Mouse (Mus musculus) heart, embryonic 10.5 days (tissue): ENCODE results near the gene Ndufa4l2. TPM values are rescaled to one million over a fixed set of nuclear protein-coding genes. Genes with fewer than 3 reads are reported as not detected.

Experiments
- DNase-seq: peaks from one replicate; pipeline ENCODE4 v3.0.0-alpha.2; 2017; ENCODE audit warnings: low spot score
- H3K27ac ChIP-seq: fragments of 300-500 bp; sonication (generic); 2 replicates; pipeline ENCODE4 v1.5.1; 2016; ENCODE audit warnings: mild to moderate bottlenecking
- H3K27me3 ChIP-seq: fragments of 300-500 bp; sonication (generic); 2 replicates; pipeline ENCODE4 v1.6.1; 2016; ENCODE audit warnings: mild to moderate bottlenecking; ENCODE audit not compliant: poor library complexity, insufficient read depth, severe bottlenecking
- H3K36me3 ChIP-seq: fragments of 300-500 bp; sonication (generic); 2 replicates; pipeline ENCODE4 v1.6.1; 2016; ENCODE audit warnings: mild to moderate bottlenecking, moderate library complexity
- H3K4me1 ChIP-seq: fragments of 300-500 bp; sonication (generic); 2 replicates; pipeline ENCODE4 v1.6.1; 2016; ENCODE audit warnings: mild to moderate bottlenecking
- H3K4me3 ChIP-seq: fragments of 300-500 bp; sonication (generic); 2 replicates; pipeline ENCODE4 v1.5.1; 2016; ENCODE audit warnings: mild to moderate bottlenecking, moderate library complexity
- H3K9me3 ChIP-seq: fragments of 300-500 bp; sonication (generic); 2 replicates; pipeline ENCODE4 v1.6.1; 2016; ENCODE audit warnings: mild to moderate bottlenecking, moderate library complexity
- WGBS: fragments of 180-500 bp; shearing (Covaris S2); methylation state at CpG from one replicate; pipeline ENCODE4 v1.1.7; 2016; 5-methylcytosine and 5-hydroxymethylcytosine counted together
- polyA plus RNA-seq: library from polyadenylated mRNA; unstranded; fragments of >200 nt; fragmentation: Nextera tagmentation; extraction: Ambion mirVana; gene quantifications from 2 replicates; pipeline ENCODE4 v1.2.1, GENCODE M21; 2016

Gene Ndufa4l2
- polyA plus RNA-seq, 1 experiment from 2014 or later, result 9.0 TPM

- H3K4me1 ChIP-seq, result peaks cover 50% of the 10 kb centered on the region
- H3K27me3 ChIP-seq, result peaks cover 67% of the 10 kb centered on the region
- no peaks in the 10 kb centered on the region for H3K9me3 ChIP-seq
Measured at GRCm38 (mm10) chr10:127522088-127522581, 7.4 kb downstream of the Ndufa4l2 start, which contains the start of gene Shmt2. Gene Shmt2, minus strand, starts transcription at chr10:127522444.

GRCm38 (mm10) chr10:127524646-127525255, 10.0 kb downstream of the Ndufa4l2 start:
- WGBS, result 1% methylated on average over 23 of the region's 23 CpGs
- Histone ChIP-seq H3K36me3 (peaks cover 10% of the 10 kb centered on the region), H3K9me3 (no peaks in the 10 kb centered on the region), H3K4me3 (peak overlapping the region; percentile 27; the same call in 1 of the 2 replicates), H3K27me3 (peaks cover 70% of the 10 kb centered on the region), H3K4me1 (peaks cover 52% of the 10 kb centered on the region), H3K27ac (no peak overlapping the region)
- DNase-seq, result no peak

More at GRCm38 (mm10) chr10:127522088-127522581, 7.4 kb downstream of the Ndufa4l2 start, which contains the start of gene Shmt2:
- H3K4me3 ChIP-seq, result peak within 1 kb of the TSS; percentile 74
- under 1% methylated on average over 21 of the region's 21 CpGs for WGBS
- peak within 1 kb of the TSS; percentile 85 for H3K27ac ChIP-seq
- peaks cover 36% of the 10 kb centered on the region for H3K36me3 ChIP-seq
- DNase-seq, result peak; percentile 95

- H3K4me1 ChIP-seq, result peaks cover 49% of the 10 kb centered on the region
- H3K27me3 ChIP-seq, result peaks cover 83% of the 10 kb centered on the region
- no peaks in the 10 kb centered on the region for H3K9me3 ChIP-seq
- H3K4me3 ChIP-seq, result peak overlapping the region; percentile 47
- 3% methylated on average over 26 of the region's 26 CpGs for WGBS
- H3K27ac ChIP-seq, result no peak overlapping the region
- no peak for DNase-seq
- no peaks in the 10 kb centered on the region for H3K36me3 ChIP-seq
Measured at GRCm38 (mm10) chr10:127526048-127526447, 11.3 kb downstream of the Ndufa4l2 start.

GRCm38 (mm10) chr10:127526681-127527080, 11.9 kb downstream of the Ndufa4l2 start:
- Histone ChIP-seq H3K4me1 (peaks cover 43% of the 10 kb centered on the region), H3K36me3 (no peaks in the 10 kb centered on the region)

GRCm38 (mm10) chr10:127527481-127527880, 12.7 kb downstream of the Ndufa4l2 start:
- Histone ChIP-seq H3K9me3 (no peaks in the 10 kb centered on the region), H3K27me3 (peaks cover 98% of the 10 kb centered on the region), H3K36me3 (no peaks in the 10 kb centered on the region), H3K4me3 (0 out of 2 replicates have a peak overlapping the region, but pooled peaks have one; percentile 27), H3K4me1 (peaks cover 38% of the 10 kb centered on the region), H3K27ac (no peak overlapping the region)
- DNase-seq, result no peak
- 4% methylated on average over 17 of the region's 17 CpGs for WGBS

More at GRCm38 (mm10) chr10:127526681-127527080, 11.9 kb downstream of the Ndufa4l2 start:
- Histone ChIP-seq H3K4me3 (peak overlapping the region; percentile 47), H3K27me3 (peaks cover 90% of the 10 kb centered on the region), H3K27ac (no peak overlapping the region), H3K9me3 (no peaks in the 10 kb centered on the region)
- WGBS, result under 1% methylated on average over 26 of the region's 26 CpGs
- DNase-seq, result no peak

GRCm38 (mm10) chr10:127530945-127531344, 16.2 kb downstream of the Ndufa4l2 start:
- no peak for DNase-seq
- H3K4me3 ChIP-seq, result peak overlapping the region; percentile 32
- H3K9me3 ChIP-seq, result no peaks in the 10 kb centered on the region
- H3K4me1 ChIP-seq, result peaks cover 45% of the 10 kb centered on the region
- peaks cover 100% of the 10 kb centered on the region for H3K27me3 ChIP-seq
- under 1% methylated on average over 23 of the region's 25 CpGs for WGBS
- no peak overlapping the region for H3K27ac ChIP-seq
- H3K36me3 ChIP-seq, result no peaks in the 10 kb centered on the region

GRCm38 (mm10) chr10:127531548-127531947, 16.8 kb downstream of the Ndufa4l2 start:
- H3K4me1 ChIP-seq, result peaks cover 39% of the 10 kb centered on the region
- peaks cover 100% of the 10 kb centered on the region for H3K27me3 ChIP-seq
- DNase-seq, result no peak
- H3K36me3 ChIP-seq, result no peaks in the 10 kb centered on the region
- no peaks in the 10 kb centered on the region for H3K9me3 ChIP-seq
- H3K27ac ChIP-seq, result no peak overlapping the region
- 2% methylated on average over 4 of the region's 4 CpGs for WGBS
- H3K4me3 ChIP-seq, result no peak overlapping the region

GRCm38 (mm10) chr10:127534036-127534928, 19.5 kb downstream of the Ndufa4l2 start, which contains the start of gene Nxph4:
Gene Nxph4, minus strand, starts transcription at chr10:127534559.
- H3K27ac ChIP-seq, result peak within 1 kb of the TSS; percentile 48; the same call in 1 of the 2 replicates
- DNase-seq, result no peak
- peaks cover 10% of the 10 kb centered on the region for H3K36me3 ChIP-seq
- H3K4me1 ChIP-seq, result peaks cover 27% of the 10 kb centered on the region
- peak within 1 kb of the TSS; percentile 54 for H3K4me3 ChIP-seq
- no peaks in the 10 kb centered on the region for H3K9me3 ChIP-seq
- WGBS, result under 1% methylated on average over 67 of the region's 78 CpGs
- peaks cover 82% of the 10 kb centered on the region for H3K27me3 ChIP-seq

- H3K27ac ChIP-seq, result no peak overlapping the region
- H3K27me3 ChIP-seq, result peaks cover 82% of the 10 kb centered on the region
- 3% methylated on average over 30 of the region's 30 CpGs for WGBS
- no peaks in the 10 kb centered on the region for H3K9me3 ChIP-seq
- no peak for DNase-seq
- peaks cover 17% of the 10 kb centered on the region for H3K36me3 ChIP-seq
- peak overlapping the region; percentile 54 for H3K4me3 ChIP-seq
- H3K4me1 ChIP-seq, result peaks cover 27% of the 10 kb centered on the region
Measured at GRCm38 (mm10) chr10:127534929-127535384, 20.2 kb downstream of the Ndufa4l2 start.

- Histone ChIP-seq H3K4me1 (peaks cover 21% of the 10 kb centered on the region), H3K9me3 (no peaks in the 10 kb centered on the region), H3K36me3 (peaks cover 32% of the 10 kb centered on the region), H3K27me3 (peaks cover 65% of the 10 kb centered on the region), H3K4me3 (no peak overlapping the region), H3K27ac (no peak overlapping the region)
- no peak for DNase-seq
- 9% methylated on average over 8 of the region's 8 CpGs for WGBS
Measured at GRCm38 (mm10) chr10:127536586-127537314, 22.0 kb downstream of the Ndufa4l2 start.

GRCm38 (mm10) chr10:127537854-127538583, 23.3 kb downstream of the Ndufa4l2 start:
- peaks cover 21% of the 10 kb centered on the region for H3K4me1 ChIP-seq
- 24% methylated on average over 7 of the region's 7 CpGs for WGBS
- H3K4me3 ChIP-seq, result no peak overlapping the region
- peaks cover 52% of the 10 kb centered on the region for H3K27me3 ChIP-seq
- peaks cover 45% of the 10 kb centered on the region for H3K36me3 ChIP-seq
- H3K9me3 ChIP-seq, result no peaks in the 10 kb centered on the region
- no peak for DNase-seq
- H3K27ac ChIP-seq, result no peak overlapping the region
